Mouse (Mus musculus) testis, postnatal 10 days (tissue): ENCODE measurements around the gene Tnni3.
"Not testable (repeated sequence)": the region's sequence is repeated elsewhere in the genome, so short reads cannot be mapped to it uniquely, and the experiment has no call there.

Experiments used
- DNase-seq: peaks from one replicate; pipeline ENCODE4 v3.0.0; 2021; ENCODE audit warnings: low spot score

Tnni3 gene

GRCm38 (mm10) chr7:4524212-4524922 is at the start of gene Tnni3:
TSS of gene Tnni3 (minus strand) at chr7:4524229.
- not testable (repeated sequence) for DNase-seq

GRCm38 (mm10) chr7:4572361-4572760 is 48.3 kb upstream of the Tnni3 start:
- not testable (repeated sequence) for DNase-seq

GRCm38 (mm10) chr7:4562660-4563059 is 38.6 kb upstream of the Tnni3 start:
- peak; percentile 40 for DNase-seq

GRCm38 (mm10) chr7:4557167-4557560 is 33.1 kb upstream of the Tnni3 start:
- DNase-seq = no peak

GRCm38 (mm10) chr7:4556256-4557166 is 32.5 kb upstream of the Tnni3 start:
- DNase-seq = peak; percentile 87

- peak; percentile 51 for DNase-seq
These were observed 23.2 kb upstream of the Tnni3 start, which contains the start of gene Syt5 for GRCm38 (mm10) chr7:4547221-4547641. TSS of gene Syt5 (minus strand) at chr7:4547541.

GRCm38 (mm10) chr7:4546591-4547131 is 22.6 kb upstream of the Tnni3 start:
- peak; percentile 86 for DNase-seq

- no peak for DNase-seq
These were observed 22.0 kb upstream of the Tnni3 start for GRCm38 (mm10) chr7:4546050-4546449.

GRCm38 (mm10) chr7:4542013-4542412 is 18.0 kb upstream of the Tnni3 start:
- peak; percentile 57 for DNase-seq

GRCm38 (mm10) chr7:4541344-4541743 is 17.3 kb upstream of the Tnni3 start:
- DNase-seq = no peak

GRCm38 (mm10) chr7:4539019-4539418 is 15.0 kb upstream of the Tnni3 start:
- no peak for DNase-seq

- DNase-seq = no peak
These were observed 13.2 kb upstream of the Tnni3 start for GRCm38 (mm10) chr7:4537181-4537580.

GRCm38 (mm10) chr7:4536369-4536768 is 12.3 kb upstream of the Tnni3 start:
- no peak for DNase-seq

GRCm38 (mm10) chr7:4532005-4532729 is 8.1 kb upstream of the Tnni3 start, which contains the start of gene Dnaaf3:
TSS of gene Dnaaf3 (minus strand) at chr7:4532453.
- DNase-seq = peak; percentile 78

GRCm38 (mm10) chr7:4530166-4530565 is 6.1 kb upstream of the Tnni3 start:
- DNase-seq = not testable (repeated sequence)

GRCm38 (mm10) chr7:4527302-4527689 is 3.3 kb upstream of the Tnni3 start:
- DNase-seq = no peak

GRCm38 (mm10) chr7:4526341-4527301 is 2.6 kb upstream of the Tnni3 start:
- DNase-seq = peak; percentile 91

GRCm38 (mm10) chr7:4523205-4524130 is 561 bp downstream of the Tnni3 start:
- DNase-seq = no peak

GRCm38 (mm10) chr7:4522292-4522691 is 1.7 kb downstream of the Tnni3 start:
- no peak for DNase-seq
